Mouse (Mus musculus): ENCODE data around the gene Mettl7b.

DNA sequence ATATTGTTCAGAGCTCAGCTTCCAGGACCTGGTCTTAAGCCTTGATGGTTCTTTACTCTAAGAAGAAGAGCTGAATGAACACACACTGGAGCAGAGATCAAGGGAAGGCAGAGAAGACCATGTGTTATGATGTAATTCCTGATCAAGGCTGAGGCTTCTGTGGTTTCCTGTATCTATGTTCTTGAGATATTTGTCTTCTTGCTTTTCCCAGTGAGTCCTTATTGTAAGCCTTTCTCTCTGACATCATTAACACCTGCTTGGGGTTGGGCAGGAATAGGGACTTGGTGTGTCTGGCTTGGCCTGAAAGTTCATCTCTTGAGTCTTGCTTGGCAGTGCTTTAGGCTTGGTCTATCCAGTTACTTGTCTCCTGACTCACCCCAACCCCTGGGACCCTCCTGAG lies 30.2 kb upstream of the Mettl7b start:
- TF ChIP-seq CTCF (IDR thresholded peaks at IDR 0.05; ENCODE audit: control insufficient read depth, insufficient read depth, insufficient read length) (no peak), MAX (IDR thresholded peaks at IDR 0.05) (no peak), MYOG (IDR thresholded peaks at IDR 0.05; ENCODE audit: control insufficient read depth, extremely low read depth, insufficient read length) (no peak), MYOD1 (IDR thresholded peaks at IDR 0.05; ENCODE audit: control insufficient read depth, insufficient read length, low read depth) (peak; percentile 16), USF1 (IDR thresholded peaks at IDR 0.05; ENCODE audit: low read depth) (no peak)

Measured in C2C12 (cell line).